Mouse (Mus musculus) liver, embryonic 18 days (tissue): ENCODE measurements around the gene Rnase2a. TPM values are rescaled to one million over a fixed set of nuclear protein-coding genes. Genes with fewer than 3 reads are reported as not detected.

ENCODE experiments used
- polyA plus RNA-seq: library from polyadenylated mRNA; depleted of rRNA; stranded (reverse); fragments of >200 nt; gene quantifications from 2 replicates; pipeline ENCODE4 v1.2.3, GENCODE M21; 2012; rRNA removed

The Rnase2a gene
- polyA plus RNA-seq = not detected in 2 replicates

GRCm38 (mm10) chr14:51256041-51256440 lies at the start of gene Rnase2a:
Gene Rnase2a, minus strand, starts transcription at chr14:51256112.

Other genes with a start within 250 kb of the Rnase2a start
- gene Rnase10, start 248.4 kb downstream of the Rnase2a start, polyA plus RNA-seq = 0.02 and 0.05 TPM in 2 replicates
- gene Rnase9, start 214.2 kb downstream of the Rnase2a start, polyA plus RNA-seq = not detected in 2 replicates
- gene Rnase11, start 205.9 kb downstream of the Rnase2a start, polyA plus RNA-seq = 0.06 TPM in 1 of 2 replicates, not detected in the other
- 1.3 and 1.7 TPM in 2 replicates for gene Rnase12, start 198.5 kb downstream of the Rnase2a start, polyA plus RNA-seq
- gene Olfr750, start 181.7 kb downstream of the Rnase2a start, polyA plus RNA-seq = not detected in 2 replicates
- gene Rnase4, start 165.0 kb downstream of the Rnase2a start, polyA plus RNA-seq = 29.7 and 48.3 TPM in 2 replicates
- 11.6 and 17.1 TPM in 2 replicates for gene Ang, start 165.0 kb downstream of the Rnase2a start, polyA plus RNA-seq
- gene Eddm3b, start 141.7 kb downstream of the Rnase2a start, polyA plus RNA-seq = not detected in 2 replicates
- gene Rnase6, start 132.2 kb downstream of the Rnase2a start, polyA plus RNA-seq = 2.6 and 4.3 TPM in 2 replicates
- 0.07 and 0.82 TPM in 2 replicates for gene Rnase1, start 109.3 kb downstream of the Rnase2a start, polyA plus RNA-seq
- gene Rnase2b, start 93.9 kb downstream of the Rnase2a start, polyA plus RNA-seq = not detected in 2 replicates
- not detected in 2 replicates for gene Ang2, start 57.0 kb downstream of the Rnase2a start, polyA plus RNA-seq
- gene Ear14, start 52.7 kb downstream of the Rnase2a start, polyA plus RNA-seq = not detected in 2 replicates
- not detected in 2 replicates for gene Gm7247, start 105.6 kb upstream of the Rnase2a start, polyA plus RNA-seq
- gene Vmn2r88, start 154.7 kb upstream of the Rnase2a start, polyA plus RNA-seq = not detected in 2 replicates
- gene Vmn2r89, start 195.7 kb upstream of the Rnase2a start, polyA plus RNA-seq = not detected in 2 replicates